Mouse (Mus musculus) lung, embryonic 14.5 days (tissue): ENCODE measurements around the gene Sit1. TPM values are rescaled to one million over a fixed set of nuclear protein-coding genes. Genes with fewer than 3 reads are reported as not detected.
"Not testable (repeated sequence)": the region's sequence is repeated elsewhere in the genome, so short reads cannot be mapped to it uniquely, and the experiment has no call there.

Experiments used
- ATAC-seq: fragments of 200-750 bp; cut with Nextera tagmentation; 2 replicates; pipeline ENCODE4 v1.8.0; 2017; ENCODE audit warnings: mild to moderate bottlenecking, moderate TSS enrichment, moderate library complexity; ENCODE audit not compliant: insufficient read depth
- DNase-seq: peaks from one replicate; pipeline ENCODE4 v3.0.0-alpha.2; 2015
- H3K27ac ChIP-seq: fragments of 300-500 bp; sonication (generic); 2 replicates; pipeline ENCODE4 v1.5.1; 2014; ENCODE audit warnings: low read depth, mild to moderate bottlenecking, moderate library complexity
- H3K27me3 ChIP-seq: fragments of 300-500 bp; sonication (generic); 2 replicates; pipeline ENCODE4 v1.6.1; 2014; ENCODE audit warnings: low read length, control low read depth; ENCODE audit not compliant: insufficient read depth
- H3K36me3 ChIP-seq: fragments of 300-500 bp; sonication (generic); 2 replicates; pipeline ENCODE4 v1.6.1; 2014; ENCODE audit warnings: control low read depth; ENCODE audit not compliant: insufficient read depth
- H3K4me1 ChIP-seq: fragments of 300-500 bp; sonication (generic); 2 replicates; pipeline ENCODE4 v1.6.1; 2014; ENCODE audit warnings: antibody characterized with exemption, control low read depth; ENCODE audit not compliant: insufficient read depth
- H3K4me2 ChIP-seq: fragments of 300-500 bp; sonication (generic); 2 replicates; pipeline ENCODE4 v1.6.1; 2014; ENCODE audit warnings: mild to moderate bottlenecking
- H3K4me3 ChIP-seq: fragments of 300-500 bp; sonication (generic); 2 replicates; pipeline ENCODE4 v1.5.1; 2014; ENCODE audit warnings: low read depth, low read length
- H3K9ac ChIP-seq: fragments of 300-500 bp; sonication (generic); 2 replicates; pipeline ENCODE4 v1.6.1; 2014
- H3K9me3 ChIP-seq: fragments of 300-500 bp; sonication (generic); 2 replicates; pipeline ENCODE4 v1.6.1; 2016; ENCODE audit warnings: low read depth, low read length, control low read depth
- CTCF ChIP-seq: IDR thresholded peaks from 2 replicates; pipeline ENCODE4 v1.5.1; 2016; ENCODE audit warnings: antibody characterized with exemption, low read depth
- WGBS: fragments of 180-500 bp; shearing (Covaris S2); extraction: QIAGEN DNeasy Blood & Tissue Kit; methylation state at CpG from one replicate; pipeline ENCODE4 v1.1.7; 2014; 5-methylcytosine and 5-hydroxymethylcytosine counted together
- polyA plus RNA-seq: library from polyadenylated mRNA; unstranded; fragments of >200 nt; fragmentation: Nextera tagmentation; extraction: Ambion mirVana; gene quantifications from 2 replicates; pipeline ENCODE4 v1.2.1, GENCODE M21; 2014

Gene Sit1
- polyA plus RNA-seq, 1 experiment from 2014 or later = not detected

- ATAC-seq (peak; percentile 98), DNase-seq (peak; percentile 97)
- no peaks in the 10 kb centered on the region for H3K27me3 ChIP-seq
- H3K4me1 ChIP-seq = no peaks in the 10 kb centered on the region
- H3K9ac ChIP-seq = peak within 1 kb of the TSS; percentile 77
- no peak; the same call in 1 of the 2 replicates for TF ChIP-seq CTCF
- peak within 1 kb of the TSS; percentile 75 for H3K4me3 ChIP-seq
- H3K9me3 ChIP-seq = no peaks in the 10 kb centered on the region
- peak within 1 kb of the TSS; percentile 90 for H3K27ac ChIP-seq
- under 1% methylated on average over 25 of the region's 25 CpGs for WGBS
- H3K36me3 ChIP-seq = peaks cover 18% of the 10 kb centered on the region
- peak within 1 kb of the TSS; percentile 69 for H3K4me2 ChIP-seq
Measured at GRCm38 (mm10) chr4:43492821-43493185, 9.3 kb upstream of the Sit1 start, which contains the start of gene Ccdc107. Gene Ccdc107 (plus strand): TSS chr4:43492900.

- TF ChIP-seq CTCF = no peak
- DNase-seq = peak; percentile 26
- ATAC-seq = no peak
- no peak overlapping the region for H3K9ac ChIP-seq
- no peaks in the 10 kb centered on the region for H3K9me3 ChIP-seq
- no peaks in the 10 kb centered on the region for H3K4me1 ChIP-seq
- peak overlapping the region; percentile 90; the same call in 1 of the 2 replicates for H3K27ac ChIP-seq
- peak overlapping the region; percentile 69 for H3K4me2 ChIP-seq
- WGBS = 43% methylated on average over 12 of the region's 12 CpGs
- no peaks in the 10 kb centered on the region for H3K27me3 ChIP-seq
- peaks cover 15% of the 10 kb centered on the region for H3K36me3 ChIP-seq
- H3K4me3 ChIP-seq = peak overlapping the region; percentile 75
Measured at GRCm38 (mm10) chr4:43492101-43492820, 8.7 kb upstream of the Sit1 start.

- whole genome bisulfite sequencing = 69% methylated on average over 5 of the region's 5 CpGs
- Histone ChIP-seq H3K4me3 (no peak overlapping the region), H3K9me3 (no peaks in the 10 kb centered on the region), H3K9ac (no peak overlapping the region), H3K27ac (no peak overlapping the region), H3K36me3 (peaks cover 3% of the 10 kb centered on the region), H3K27me3 (no peaks in the 10 kb centered on the region), H3K4me2 (no peak overlapping the region), H3K4me1 (no peaks in the 10 kb centered on the region)
- ATAC-seq (no peak), DNase-seq (no peak)
- no peak for TF ChIP-seq CTCF
Measured at GRCm38 (mm10) chr4:43490801-43491200, 7.3 kb upstream of the Sit1 start.

GRCm38 (mm10) chr4:43489611-43490010 is 6.1 kb upstream of the Sit1 start:
- Histone ChIP-seq H3K4me3 (no peak overlapping the region), H3K4me2 (no peak overlapping the region), H3K27ac (no peak overlapping the region), H3K27me3 (no peaks in the 10 kb centered on the region), H3K4me1 (no peaks in the 10 kb centered on the region), H3K36me3 (no peaks in the 10 kb centered on the region), H3K9ac (no peak overlapping the region), H3K9me3 (no peaks in the 10 kb centered on the region)
- WGBS = 88% methylated on average over 3 of the region's 3 CpGs
- TF ChIP-seq CTCF = no peak
- ATAC-seq (no peak), DNase-seq (no peak)

- not testable (repeated sequence) for H3K4me3 ChIP-seq, DNase-seq, H3K36me3 ChIP-seq, ATAC-seq, H3K27ac ChIP-seq, H3K4me2 ChIP-seq, H3K4me1 ChIP-seq, H3K9ac ChIP-seq, H3K9me3 ChIP-seq, H3K27me3 ChIP-seq
- WGBS = 78% methylated on average over 5 of the region's 5 CpGs
Measured at GRCm38 (mm10) chr4:43485666-43486065, 2.1 kb upstream of the Sit1 start.

GRCm38 (mm10) chr4:43482591-43482990 is 943 bp downstream of the Sit1 start:
- TF ChIP-seq CTCF = no peak
- Histone ChIP-seq H3K4me3 (no peak overlapping the region), H3K36me3 (no peaks in the 10 kb centered on the region), H3K4me2 (no peak overlapping the region), H3K27me3 (no peaks in the 10 kb centered on the region), H3K4me1 (no peaks in the 10 kb centered on the region), H3K9me3 (no peaks in the 10 kb centered on the region), H3K9ac (no peak overlapping the region), H3K27ac (no peak overlapping the region)
- DNase-seq (no peak), ATAC-seq (no peak)
- 67% methylated on average over 10 of the region's 10 CpGs for WGBS

- Histone ChIP-seq H3K4me3 (no peak overlapping the region), H3K36me3 (no peaks in the 10 kb centered on the region), H3K9me3 (no peaks in the 10 kb centered on the region), H3K27me3 (no peaks in the 10 kb centered on the region), H3K27ac (no peak overlapping the region), H3K9ac (no peak overlapping the region), H3K4me1 (no peaks in the 10 kb centered on the region), H3K4me2 (no peak overlapping the region)
- WGBS = 64% methylated on average over 7 of the region's 7 CpGs
- TF ChIP-seq CTCF = no peak
- no peak for ATAC-seq
- DNase-seq = no peak
Measured at GRCm38 (mm10) chr4:43481894-43482456, 1.6 kb downstream of the Sit1 start.
